In the genomic region with DNA sequence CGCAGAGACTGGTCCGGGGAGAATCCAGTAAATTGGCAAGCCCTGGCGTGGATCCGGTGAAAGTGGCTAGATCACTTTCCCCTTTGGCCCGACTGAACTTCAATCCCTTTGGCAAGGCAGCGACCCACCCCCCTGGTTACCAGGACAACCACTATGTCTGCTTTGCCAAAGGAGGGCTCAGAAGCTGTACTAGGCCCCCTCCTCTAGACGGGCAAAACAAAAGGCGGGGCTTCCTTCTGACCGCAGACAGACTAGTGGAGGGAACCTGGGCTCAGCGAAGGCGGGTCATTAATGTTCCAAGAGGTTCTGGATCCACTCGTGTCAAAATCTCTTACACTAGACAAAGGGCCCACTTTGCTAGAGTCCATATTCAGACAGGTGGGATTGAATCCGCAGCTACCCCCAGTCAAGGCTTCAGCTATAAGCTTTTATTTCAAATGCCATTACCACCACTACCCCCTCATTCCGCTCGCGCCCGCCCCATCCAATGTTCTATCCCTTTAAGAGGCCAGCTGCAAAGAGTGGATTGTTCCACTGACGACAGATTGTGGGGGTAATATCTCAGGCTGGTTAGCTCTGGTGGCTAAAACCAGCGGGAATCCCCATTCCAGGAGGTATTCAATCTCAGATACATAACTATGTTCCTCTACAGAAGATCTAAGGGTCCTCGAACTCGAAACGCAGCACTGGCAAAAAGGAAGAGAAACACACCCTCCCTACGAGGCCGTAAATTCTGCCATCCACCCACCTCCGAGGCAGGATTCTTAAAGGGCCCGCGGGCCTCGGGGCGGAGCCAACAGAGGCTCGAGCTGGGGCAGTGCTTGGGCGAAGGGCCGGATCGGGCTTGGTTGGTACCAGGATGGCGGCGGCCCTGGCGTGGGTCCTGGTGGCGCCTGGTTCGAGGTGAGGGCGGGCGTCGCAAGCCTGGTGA, we compare ENCODE assay signal across 8 mouse cellular contexts. TPM values are rescaled to one million over a fixed set of nuclear protein-coding genes. Genes with fewer than 3 reads are reported as not detected.
DNase-seq lines count a peak whose midpoint lies in the region; ATAC-seq and TF ChIP-seq lines count a peak whose summit lies in the region.

No protein-coding gene starts in this region.

- intact Hi-C loops in heart, adult 2 months (cut with DNase I): loop anchor here (2.0 to 5.0 kb wide), 2 partner anchors 14 to 64 kb away; no protein-coding TSS in a partner anchor

- H3K27me3 ChIP-seq in embryonic facial prominence, embryonic 12.5 days: no peaks in the 10 kb centered on the region
- no peaks in the 10 kb centered on the region for H3K27me3 ChIP-seq in heart, adult 2 months (ENCODE audit: control insufficient read depth, insufficient read depth, low read length)
- no peaks in the 10 kb centered on the region for H3K27me3 ChIP-seq in kidney, adult 2 months (replicated peaks; ENCODE audit: control insufficient read depth, insufficient read depth, low read length)
- H3K27me3 ChIP-seq in limb, embryonic 15.5 days: no peaks in the 10 kb centered on the region
- H3K27me3 ChIP-seq in midbrain, embryonic 16.5 days (ENCODE audit: control insufficient read depth, insufficient read depth, low read depth, low read length): no peaks in the 10 kb centered on the region
- H3K27me3 ChIP-seq in spleen, adult 2 months (ENCODE audit: control insufficient read depth, insufficient read depth, low read length): no peaks in the 10 kb centered on the region

- H3K4me3 ChIP-seq in embryonic facial prominence, embryonic 12.5 days: peak overlapping the region; percentile 89
- H3K4me3 ChIP-seq in heart, adult 2 months: peak overlapping the region; percentile 79
- peak overlapping the region; percentile 81 for H3K4me3 ChIP-seq in kidney, adult 2 months (ENCODE audit: insufficient read depth, low read depth, low read length)
- peak overlapping the region; percentile 84 for H3K4me3 ChIP-seq in limb, embryonic 15.5 days
- peak overlapping the region; percentile 84 for H3K4me3 ChIP-seq in midbrain, embryonic 16.5 days (ENCODE audit: low read depth, low read length)
- peak overlapping the region; percentile 88 for H3K4me3 ChIP-seq in spleen, adult 2 months (ENCODE audit: extremely low read depth, insufficient read depth, insufficient read length)

- no peaks in the 10 kb centered on the region for H3K79me2 ChIP-seq in heart, adult 2 months (replicated peaks; ENCODE audit: control insufficient read depth, insufficient read depth, low read length)

- peaks cover 40% of the 10 kb centered on the region for H3K4me1 ChIP-seq in embryonic facial prominence, embryonic 12.5 days
- H3K4me1 ChIP-seq in heart, adult 2 months (ENCODE audit: control insufficient read depth, insufficient read depth, low read length): peaks cover 21% of the 10 kb centered on the region
- peaks cover 40% of the 10 kb centered on the region; the same call in 1 of the 2 replicates for H3K4me1 ChIP-seq in kidney, adult 2 months (ENCODE audit: control insufficient read depth, insufficient read depth, low read length)
- peaks cover 61% of the 10 kb centered on the region for H3K4me1 ChIP-seq in limb, embryonic 15.5 days
- peaks cover 44% of the 10 kb centered on the region for H3K4me1 ChIP-seq in midbrain, embryonic 16.5 days (ENCODE audit: control insufficient read depth, insufficient read depth, low read length)
- peaks cover 15% of the 10 kb centered on the region; the same call in 1 of the 2 replicates for H3K4me1 ChIP-seq in spleen, adult 2 months (ENCODE audit: control insufficient read depth, insufficient read depth, insufficient read length)

- no peaks in the 10 kb centered on the region for H3K9me3 ChIP-seq in embryonic facial prominence, embryonic 12.5 days
- H3K9me3 ChIP-seq in limb, embryonic 15.5 days: no peaks in the 10 kb centered on the region
- no peaks in the 10 kb centered on the region for H3K9me3 ChIP-seq in midbrain, embryonic 16.5 days (replicated peaks; ENCODE audit: control insufficient read depth, low read length, poor library complexity, severe bottlenecking)

- H3K27ac ChIP-seq in embryonic facial prominence, embryonic 12.5 days: peak overlapping the region; percentile 88
- peak overlapping the region; percentile 95 for H3K27ac ChIP-seq in heart, adult 2 months
- H3K27ac ChIP-seq in kidney, adult 2 months (ENCODE audit: insufficient read depth, low read depth, low read length): peak overlapping the region; percentile 99
- peak overlapping the region; percentile 92 for H3K27ac ChIP-seq in limb, embryonic 15.5 days
- H3K27ac ChIP-seq in midbrain, embryonic 16.5 days (ENCODE audit: low read length): peak overlapping the region; percentile 92
- peak overlapping the region; percentile 62 for H3K27ac ChIP-seq in spleen, adult 2 months (ENCODE audit: insufficient read depth, low read length)

- peak overlapping the region; percentile 84 for H3K9ac ChIP-seq in embryonic facial prominence, embryonic 12.5 days
- H3K9ac ChIP-seq in heart, adult 2 months (ENCODE audit: low read depth, low read length): peak overlapping the region; percentile 79
- H3K9ac ChIP-seq in limb, embryonic 15.5 days: peak overlapping the region; percentile 67
- H3K9ac ChIP-seq in midbrain, embryonic 16.5 days (ENCODE audit: low read depth, low read length): peak overlapping the region; percentile 88

- 0 out of 2 replicates have a peak, but pooled peaks have one; percentile 31 for TF ChIP-seq EP300 in heart, adult 2 months (IDR thresholded peaks at IDR 0.05; ENCODE audit: insufficient read depth, low read depth, low read length)

- H3K36me3 ChIP-seq in embryonic facial prominence, embryonic 12.5 days: peaks cover 46% of the 10 kb centered on the region
- no peaks in the 10 kb centered on the region for H3K36me3 ChIP-seq in heart, adult 2 months (ENCODE audit: control insufficient read depth, insufficient read depth, low read length)
- H3K36me3 ChIP-seq in kidney, adult 2 months (ENCODE audit: control insufficient read depth, insufficient read depth, low read length): no peaks in the 10 kb centered on the region; the same call in 1 of the 2 replicates
- H3K36me3 ChIP-seq in limb, embryonic 15.5 days: peaks cover 37% of the 10 kb centered on the region
- peaks cover 10% of the 10 kb centered on the region; the same call in 1 of the 2 replicates for H3K36me3 ChIP-seq in midbrain, embryonic 16.5 days (ENCODE audit: control insufficient read depth, insufficient read depth, low read length)
- no peaks in the 10 kb centered on the region; the same call in 1 of the 2 replicates for H3K36me3 ChIP-seq in spleen, adult 2 months (ENCODE audit: control insufficient read depth, insufficient read depth, low read length)

- TF ChIP-seq CTCF in heart, adult 2 months (IDR thresholded peaks at IDR 0.05): no peak
- no peak for TF ChIP-seq CTCF in kidney, adult 2 months (conservative IDR thresholded peaks at IDR 0.05; ENCODE audit: insufficient read depth, insufficient read length, low read depth, low read length)
- no peak for TF ChIP-seq CTCF in spleen, adult 2 months (IDR thresholded peaks at IDR 0.05; ENCODE audit: extremely low read depth, insufficient read depth, insufficient read length, insufficient replicate concordance)

- under 1% methylated on average over 41 of the region's 41 CpGs for WGBS in embryonic facial prominence, embryonic 12.5 days
- WGBS in heart, adult 2 months: under 1% methylated on average over 41 of the region's 41 CpGs
- under 1% methylated on average over 41 of the region's 41 CpGs for WGBS in kidney, adult 2 months
- whole genome bisulfite sequencing in limb, embryonic 15.5 days: under 1% methylated on average over 41 of the region's 41 CpGs
- WGBS in midbrain, embryonic 16.5 days: under 1% methylated on average over 41 of the region's 41 CpGs
- 2% methylated on average over 41 of the region's 41 CpGs for WGBS in spleen, adult 2 months

- peak; percentile 72; the same call in 1 of the 2 replicates for TF ChIP-seq POLR2A in heart, adult 2 months (IDR thresholded peaks at IDR 0.05; ENCODE audit: insufficient read depth, low read depth, low read length)
- no peak for TF ChIP-seq POLR2A in kidney, adult 2 months (IDR thresholded peaks at IDR 0.05; ENCODE audit: low read depth, low read length)
- no peak; the same call in 1 of the 2 replicates for TF ChIP-seq POLR2A in spleen, adult 2 months (IDR thresholded peaks at IDR 0.05; ENCODE audit: low read depth, low read length)

- DNase-seq in 3T3-L1 (ENCODE audit: low read depth, low spot score): peak; percentile 86
- DNase-seq in adrenal gland, postnatal 25 days: peak; percentile 88
- DNase-seq in heart, adult 2 months: peak; percentile 88 to 91
- DNase-seq in kidney, adult 2 months: peak; percentile 94
- peak; percentile 79 to 80 for DNase-seq in spleen, adult 2 months (ENCODE audit: low read depth in 1 of 2, low spot score in 2 of 2)

- H3K4me2 ChIP-seq in embryonic facial prominence, embryonic 12.5 days (replicated peaks): peak overlapping the region; percentile 86
- H3K4me2 ChIP-seq in limb, embryonic 15.5 days: peak overlapping the region; percentile 69
- H3K4me2 ChIP-seq in midbrain, embryonic 16.5 days (ENCODE audit: low read length): peak overlapping the region; percentile 93

- peak; percentile 83 for ATAC-seq in embryonic facial prominence, embryonic 12.5 days (ENCODE audit: insufficient number of reproducible peaks, insufficient read depth, low FRiP score, low TSS enrichment)
- ATAC-seq in limb, embryonic 15.5 days (ENCODE audit: insufficient number of reproducible peaks, low FRiP score, low TSS enrichment, low read depth): peak; percentile 78
- peak; percentile 90 for ATAC-seq in midbrain, embryonic 16.5 days

RNA-seq across cellular contexts. Expression of a gene that starts 0.9 kb away (rescaled TPM):
- total RNA-seq in adrenal gland, postnatal 25 days (2021): 31.1 and 36.1 TPM in 2 replicates
- 132 and 134 TPM in 2 replicates for polyA plus RNA-seq in embryonic facial prominence, embryonic 12.5 days (2016; fragmentation: Nextera tagmentation; extraction: Ambion mirVana)
- total RNA-seq in heart, adult 2 months (2021): 10 to 100 TPM; 40.8 to 43.6 TPM
- 39.2 and 40.2 TPM in 2 replicates for polyA plus RNA-seq in heart, adult 2 months (2012; rRNA removed)
- polyA plus RNA-seq in kidney, adult 2 months (2012; rRNA removed): 103 and 155 TPM in 2 replicates
- polyA plus RNA-seq in limb, embryonic 15.5 days (2015; fragmentation: Nextera tagmentation; extraction: Ambion mirVana): 101 and 104 TPM in 2 replicates
- polyA plus RNA-seq in midbrain, embryonic 16.5 days (2015; fragmentation: Nextera tagmentation; extraction: Ambion mirVana): 69.6 and 74.9 TPM in 2 replicates
- 38.1 and 44.3 TPM in 2 replicates for polyA plus RNA-seq in spleen, adult 2 months (2012; rRNA removed)

RNA-seq across cellular contexts. Expression of a gene that starts 5.5 kb away (rescaled TPM):
- 48.2 and 48.4 TPM in 2 replicates for total RNA-seq in adrenal gland, postnatal 25 days (2021)
- 54.1 and 54.8 TPM in 2 replicates for polyA plus RNA-seq in embryonic facial prominence, embryonic 12.5 days (2016; fragmentation: Nextera tagmentation; extraction: Ambion mirVana)
- total RNA-seq in heart, adult 2 months (2021): 10 to 100 TPM; 31.7 to 39.1 TPM
- polyA plus RNA-seq in heart, adult 2 months (2012; rRNA removed): 45.8 and 60.4 TPM in 2 replicates
- 82.5 and 93.8 TPM in 2 replicates for polyA plus RNA-seq in kidney, adult 2 months (2012; rRNA removed)
- polyA plus RNA-seq in limb, embryonic 15.5 days (2015; fragmentation: Nextera tagmentation; extraction: Ambion mirVana): 35.9 and 37.3 TPM in 2 replicates
- polyA plus RNA-seq in midbrain, embryonic 16.5 days (2015; fragmentation: Nextera tagmentation; extraction: Ambion mirVana): 123 and 127 TPM in 2 replicates
- 32.5 and 49.1 TPM in 2 replicates for polyA plus RNA-seq in spleen, adult 2 months (2012; rRNA removed)

RNA-seq across cellular contexts. Expression of a gene that starts 8.1 kb away (rescaled TPM):
- total RNA-seq in adrenal gland, postnatal 25 days (2021): 10.9 and 11.6 TPM in 2 replicates
- polyA plus RNA-seq in embryonic facial prominence, embryonic 12.5 days (2016; fragmentation: Nextera tagmentation; extraction: Ambion mirVana): 12.2 and 13.2 TPM in 2 replicates
- total RNA-seq in heart, adult 2 months (2021): 1 to 10 TPM; 5.1 to 5.9 TPM
- 6.9 and 8.2 TPM in 2 replicates for polyA plus RNA-seq in heart, adult 2 months (2012; rRNA removed)
- polyA plus RNA-seq in kidney, adult 2 months (2012; rRNA removed): 8.1 and 9.4 TPM in 2 replicates
- polyA plus RNA-seq in limb, embryonic 15.5 days (2015; fragmentation: Nextera tagmentation; extraction: Ambion mirVana): 12.8 and 13.7 TPM in 2 replicates
- polyA plus RNA-seq in midbrain, embryonic 16.5 days (2015; fragmentation: Nextera tagmentation; extraction: Ambion mirVana): 7.2 TPM in 2 replicates
- polyA plus RNA-seq in spleen, adult 2 months (2012; rRNA removed): 3.2 and 3.7 TPM in 2 replicates

RNA-seq across cellular contexts. Expression of a gene that starts 10.1 kb away (rescaled TPM):
- total RNA-seq in adrenal gland, postnatal 25 days (2021): 21.2 and 21.4 TPM in 2 replicates
- polyA plus RNA-seq in embryonic facial prominence, embryonic 12.5 days (2016; fragmentation: Nextera tagmentation; extraction: Ambion mirVana): 15.0 and 15.4 TPM in 2 replicates
- 10 to 100 TPM; 14.9 to 17.4 TPM for total RNA-seq in heart, adult 2 months (2021)
- polyA plus RNA-seq in heart, adult 2 months (2012; rRNA removed): 30.0 and 45.4 TPM in 2 replicates
- polyA plus RNA-seq in kidney, adult 2 months (2012; rRNA removed): 43.0 and 62.8 TPM in 2 replicates
- 17.6 and 21.4 TPM in 2 replicates for polyA plus RNA-seq in limb, embryonic 15.5 days (2015; fragmentation: Nextera tagmentation; extraction: Ambion mirVana)
- polyA plus RNA-seq in midbrain, embryonic 16.5 days (2015; fragmentation: Nextera tagmentation; extraction: Ambion mirVana): 14.9 and 18.6 TPM in 2 replicates
- 34.1 and 36.8 TPM in 2 replicates for polyA plus RNA-seq in spleen, adult 2 months (2012; rRNA removed)

RNA-seq across cellular contexts. Expression of a gene that starts 12.0 kb away (rescaled TPM):
- 2.0 and 2.8 TPM in 2 replicates for total RNA-seq in adrenal gland, postnatal 25 days (2021)
- 1.4 and 1.5 TPM in 2 replicates for polyA plus RNA-seq in embryonic facial prominence, embryonic 12.5 days (2016; fragmentation: Nextera tagmentation; extraction: Ambion mirVana)
- total RNA-seq in heart, adult 2 months (2021): under 1 TPM; 0.29 to 0.34 TPM
- polyA plus RNA-seq in heart, adult 2 months (2012; rRNA removed): 0.26 and 0.31 TPM in 2 replicates
- polyA plus RNA-seq in kidney, adult 2 months (2012; rRNA removed): 1.6 and 2.1 TPM in 2 replicates
- 1.6 and 1.8 TPM in 2 replicates for polyA plus RNA-seq in limb, embryonic 15.5 days (2015; fragmentation: Nextera tagmentation; extraction: Ambion mirVana)
- polyA plus RNA-seq in midbrain, embryonic 16.5 days (2015; fragmentation: Nextera tagmentation; extraction: Ambion mirVana): 2.0 and 2.4 TPM in 2 replicates
- polyA plus RNA-seq in spleen, adult 2 months (2012; rRNA removed): 0.54 and 1.00 TPM in 2 replicates

Comparison
In these comparisons a context has a peak if more than half of its experiments do, and no peak if none do; other contexts are left out.
1. Peak in every context shown above with its lines: DNase-seq, ATAC-seq, H3K4me3 ChIP-seq and H3K27ac ChIP-seq.